Mouse (Mus musculus): ENCODE measurements around the gene Tmem234. TPM values are rescaled to one million over a fixed set of nuclear protein-coding genes. Genes with fewer than 3 reads are reported as not detected.

The Tmem234 gene
- polyA plus RNA-seq, 1 experiment = 53.2 TPM

- TF ChIP-seq GATA1 (IDR thresholded peaks at IDR 0.05; ENCODE audit: low read length) = no peak
- Histone ChIP-seq H3K4me1 (ENCODE audit: control insufficient read depth) (peaks cover 67% of the 10 kb centered on the region), H3K4me3 (replicated peaks) (peak overlapping the region; percentile 69), H3K9me3 (ENCODE audit: control insufficient read depth, low read length) (no peaks in the 10 kb centered on the region), H3K36me3 (ENCODE audit: control insufficient read depth) (peaks cover 49% of the 10 kb centered on the region), H3K27me3 (ENCODE audit: control insufficient read depth) (no peaks in the 10 kb centered on the region)
These were observed 24.0 kb downstream of the Tmem234 start for GRCm38 (mm10) chr4:129624281-129625028.

GRCm38 (mm10) chr4:129625029-129625370, 24.5 kb downstream of the Tmem234 start:
- peaks cover 63% of the 10 kb centered on the region for H3K4me1 ChIP-seq (ENCODE audit: control insufficient read depth)
- no peaks in the 10 kb centered on the region for H3K27me3 ChIP-seq (ENCODE audit: control insufficient read depth)
- no peaks in the 10 kb centered on the region for H3K9me3 ChIP-seq (ENCODE audit: control insufficient read depth, low read length)
- H3K4me3 ChIP-seq (replicated peaks) = peak overlapping the region; percentile 18
- H3K36me3 ChIP-seq (ENCODE audit: control insufficient read depth) = peaks cover 54% of the 10 kb centered on the region
- TF ChIP-seq GATA1 (IDR thresholded peaks at IDR 0.05; ENCODE audit: low read length) (no peak), TAL1 (IDR thresholded peaks at IDR 0.05; ENCODE audit: low read length) (no peak)

GRCm38 (mm10) chr4:129625496-129625895, 25.0 kb downstream of the Tmem234 start:
- peaks cover 61% of the 10 kb centered on the region for H3K4me1 ChIP-seq (ENCODE audit: control insufficient read depth)
- TF ChIP-seq TAL1 (IDR thresholded peaks at IDR 0.05; ENCODE audit: low read length) = no peak
- TF ChIP-seq GATA1 (IDR thresholded peaks at IDR 0.05; ENCODE audit: low read length) = no peak
- H3K4me3 ChIP-seq (replicated peaks) = no peak overlapping the region
- H3K9me3 ChIP-seq (ENCODE audit: control insufficient read depth, low read length) = no peaks in the 10 kb centered on the region
- H3K27me3 ChIP-seq (ENCODE audit: control insufficient read depth) = no peaks in the 10 kb centered on the region
- peaks cover 58% of the 10 kb centered on the region for H3K36me3 ChIP-seq (ENCODE audit: control insufficient read depth)

- no peaks in the 10 kb centered on the region for H3K9me3 ChIP-seq (ENCODE audit: control insufficient read depth, low read length)
- H3K36me3 ChIP-seq (ENCODE audit: control insufficient read depth) = peaks cover 59% of the 10 kb centered on the region
- H3K4me1 ChIP-seq (ENCODE audit: control insufficient read depth) = peaks cover 55% of the 10 kb centered on the region
- H3K27me3 ChIP-seq (ENCODE audit: control insufficient read depth) = no peaks in the 10 kb centered on the region
- TF ChIP-seq TAL1 (IDR thresholded peaks at IDR 0.05; ENCODE audit: low read length) (no peak), GATA1 (IDR thresholded peaks at IDR 0.05; ENCODE audit: low read length) (no peak)
- no peak overlapping the region for H3K4me3 ChIP-seq (replicated peaks)
These were observed 25.6 kb downstream of the Tmem234 start for GRCm38 (mm10) chr4:129626035-129626434.

GRCm38 (mm10) chr4:129630944-129631343, 30.5 kb downstream of the Tmem234 start:
- Histone ChIP-seq H3K4me3 (replicated peaks) (no peak overlapping the region), H3K27me3 (ENCODE audit: control insufficient read depth) (no peaks in the 10 kb centered on the region), H3K9me3 (ENCODE audit: control insufficient read depth, low read length) (no peaks in the 10 kb centered on the region), H3K4me1 (ENCODE audit: control insufficient read depth) (peaks cover 39% of the 10 kb centered on the region), H3K36me3 (ENCODE audit: control insufficient read depth) (peaks cover 95% of the 10 kb centered on the region)
- TF ChIP-seq GATA1 (IDR thresholded peaks at IDR 0.05; ENCODE audit: low read length) (no peak), TAL1 (IDR thresholded peaks at IDR 0.05; ENCODE audit: low read length) (no peak)

GRCm38 (mm10) chr4:129631867-129632266, 31.4 kb downstream of the Tmem234 start:
- no peak overlapping the region for H3K4me3 ChIP-seq (replicated peaks)
- H3K4me1 ChIP-seq (ENCODE audit: control insufficient read depth) = peaks cover 32% of the 10 kb centered on the region
- no peaks in the 10 kb centered on the region for H3K9me3 ChIP-seq (ENCODE audit: control insufficient read depth, low read length)
- peaks cover 95% of the 10 kb centered on the region for H3K36me3 ChIP-seq (ENCODE audit: control insufficient read depth)
- H3K27me3 ChIP-seq (ENCODE audit: control insufficient read depth) = no peaks in the 10 kb centered on the region
- no peak for TF ChIP-seq TAL1 (IDR thresholded peaks at IDR 0.05; ENCODE audit: low read length)
- no peak for TF ChIP-seq GATA1 (IDR thresholded peaks at IDR 0.05; ENCODE audit: low read length)

GRCm38 (mm10) chr4:129633852-129634251, 33.4 kb downstream of the Tmem234 start:
- Histone ChIP-seq H3K36me3 (ENCODE audit: control insufficient read depth) (peaks cover 93% of the 10 kb centered on the region), H3K4me1 (ENCODE audit: control insufficient read depth) (peaks cover 47% of the 10 kb centered on the region), H3K4me3 (replicated peaks) (peak overlapping the region; percentile 9), H3K9me3 (ENCODE audit: control insufficient read depth, low read length) (no peaks in the 10 kb centered on the region), H3K27me3 (ENCODE audit: control insufficient read depth) (no peaks in the 10 kb centered on the region)
- TF ChIP-seq TAL1 (IDR thresholded peaks at IDR 0.05; ENCODE audit: low read length) (no peak), GATA1 (IDR thresholded peaks at IDR 0.05; ENCODE audit: low read length) (no peak)

- H3K27me3 ChIP-seq (ENCODE audit: control insufficient read depth) = no peaks in the 10 kb centered on the region
- H3K4me3 ChIP-seq (replicated peaks) = peak overlapping the region; percentile 94
- no peaks in the 10 kb centered on the region for H3K9me3 ChIP-seq (ENCODE audit: control insufficient read depth, low read length)
- H3K4me1 ChIP-seq (ENCODE audit: control insufficient read depth) = peaks cover 48% of the 10 kb centered on the region
- H3K36me3 ChIP-seq (ENCODE audit: control insufficient read depth) = peaks cover 59% of the 10 kb centered on the region
- TF ChIP-seq GATA1 (IDR thresholded peaks at IDR 0.05; ENCODE audit: low read length) = no peak
- no peak for TF ChIP-seq TAL1 (IDR thresholded peaks at IDR 0.05; ENCODE audit: low read length)
These were observed 38.8 kb downstream of the Tmem234 start for GRCm38 (mm10) chr4:129639221-129639620.

- H3K36me3 ChIP-seq (ENCODE audit: control insufficient read depth) = peaks cover 59% of the 10 kb centered on the region
- TF ChIP-seq TAL1 (IDR thresholded peaks at IDR 0.05; ENCODE audit: low read length) = no peak
- no peak for TF ChIP-seq GATA1 (IDR thresholded peaks at IDR 0.05; ENCODE audit: low read length)
- peaks cover 40% of the 10 kb centered on the region for H3K4me1 ChIP-seq (ENCODE audit: control insufficient read depth)
- H3K27me3 ChIP-seq (ENCODE audit: control insufficient read depth) = no peaks in the 10 kb centered on the region
- peak overlapping the region; percentile 94 for H3K4me3 ChIP-seq (replicated peaks)
- no peaks in the 10 kb centered on the region for H3K9me3 ChIP-seq (ENCODE audit: control insufficient read depth, low read length)
These were observed 39.7 kb downstream of the Tmem234 start for GRCm38 (mm10) chr4:129640101-129640637.
